Mouse (Mus musculus) olfactory bulb, adult 2 months (tissue): Measurements from ENCODE around the gene Gm11639.

Source experiments
- CTCF ChIP-seq: fragments of 200-500 bp; IDR thresholded peaks from 2 replicates; pipeline ENCODE4 v1.5.1; 2012; ENCODE audit warnings: low read depth, mild to moderate bottlenecking, low read length, moderate library complexity; ENCODE audit not compliant: insufficient read depth
- POLR2A ChIP-seq: fragments of 200-500 bp; IDR thresholded peaks from 2 replicates; pipeline ENCODE4 v1.6.1; 2012; ENCODE audit warnings: mild to moderate bottlenecking, low read depth, low read length, moderate library complexity; ENCODE audit not compliant: insufficient read depth

DNA sequence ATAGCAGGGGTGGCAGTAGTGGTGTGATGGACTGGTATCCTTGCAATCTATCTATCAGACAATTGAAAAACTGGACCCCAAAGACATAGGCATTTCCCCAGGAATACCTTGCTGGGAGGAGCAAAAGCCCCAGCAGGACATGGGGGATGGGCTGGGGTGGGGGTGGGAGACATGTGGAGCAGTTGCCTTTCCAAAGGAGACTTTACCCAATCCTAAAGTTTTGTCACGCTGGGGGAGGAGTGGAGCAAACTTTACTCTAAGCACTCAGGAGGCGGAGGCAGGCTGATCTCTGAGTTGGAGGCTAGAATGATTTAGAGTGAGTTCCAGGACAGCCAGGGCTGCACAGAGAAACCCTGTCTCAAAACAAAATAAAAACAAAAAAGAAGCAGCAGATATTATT is 475.9 kb downstream of the Gm11639 start:
- no peak for TF ChIP-seq POLR2A
- no peak for TF ChIP-seq CTCF
